Mouse (Mus musculus) liver, embryonic 14.5 days (tissue): ENCODE data around the gene Ears2.

Source experiments
- CTCF ChIP-seq: IDR thresholded peaks from 2 replicates; pipeline ENCODE4 v1.5.1; 2016; ENCODE audit warnings: antibody characterized with exemption, low read depth, control low read depth
- EP300 ChIP-seq: IDR thresholded peaks from 2 replicates; pipeline ENCODE4 v1.6.1; 2016; ENCODE audit warnings: antibody characterized with exemption, low read depth

- TF ChIP-seq EP300 (no peak), CTCF (no peak)
Observed at GRCm38 (mm10) chr7:122079798-122080554, 12.9 kb upstream of the Ears2 start.
